Comparison of ENCODE assay signal across 10 mouse cellular contexts in genomic region chr1:170655280-170655917, GRCm38 (mm10). TPM values are rescaled to one million over a fixed set of nuclear protein-coding genes. Genes with fewer than 3 reads are reported as not detected.
DNase-seq lines count a peak whose midpoint lies in the region; ATAC-seq and TF ChIP-seq lines count a peak whose summit lies in the region.
"Had no signal": no experiment of that assay in that cellular context is flagged by ENCODE, and none has a peak within 500 bp of the region (broad histone marks: within the 10 kb centered on the region; RNA-seq: fewer than 3 reads in every experiment).

No protein-coding gene starts in this region.

- TF ChIP-seq POLR2A in myocyte (IDR thresholded peaks at IDR 0.05; ENCODE audit: insufficient read length, low read depth) = no peak

- H3K4me1 ChIP-seq in kidney, embryonic 16.5 days (ENCODE audit: insufficient read depth, low read length) = peaks cover 5% of the 10 kb centered on the region; the same call in 1 of the 2 replicates
- H3K4me1 ChIP-seq in embryonic facial prominence, embryonic 10.5 days = peaks cover 31% of the 10 kb centered on the region
- no peaks in the 10 kb centered on the region; the same call in 1 of the 2 replicates for H3K4me1 ChIP-seq in hindbrain, embryonic 11.5 days (replicated peaks; ENCODE audit: control insufficient read depth, insufficient read depth, low read length)

- H3K36me3 ChIP-seq in kidney, embryonic 16.5 days (ENCODE audit: insufficient read depth, low read length) = no peaks in the 10 kb centered on the region
- H3K36me3 ChIP-seq in embryonic facial prominence, embryonic 10.5 days (replicated peaks) = no peaks in the 10 kb centered on the region
- no peaks in the 10 kb centered on the region for H3K36me3 ChIP-seq in hindbrain, embryonic 11.5 days (ENCODE audit: control insufficient read depth, insufficient read depth, low read length)
- peaks cover 17% of the 10 kb centered on the region for H3K36me3 ChIP-seq in myocyte (ENCODE audit: control insufficient read depth, insufficient read depth)

- H3K4me2 ChIP-seq in kidney, embryonic 16.5 days (replicated peaks; ENCODE audit: low read depth, low read length) = no peak overlapping the region
- no peak overlapping the region for H3K4me2 ChIP-seq in hindbrain, embryonic 11.5 days (replicated peaks; ENCODE audit: low read depth, low read length)
- H3K4me2 ChIP-seq in myocyte (ENCODE audit: low read depth) = no peak overlapping the region

- peak; percentile 62 for ATAC-seq in kidney, embryonic 16.5 days (ENCODE audit: low FRiP score, low TSS enrichment)
- peak; percentile 69 for ATAC-seq in hindbrain, embryonic 11.5 days (ENCODE audit: low FRiP score)
- no peak for ATAC-seq in megakaryocyte-erythroid progenitor cell, adult 5-6 weeks (replicated peaks; ENCODE audit: low FRiP score, low TSS enrichment, poor library complexity, severe bottlenecking)

- H3K9me3 ChIP-seq in kidney, embryonic 16.5 days (ENCODE audit: low read length) = no peaks in the 10 kb centered on the region
- H3K9me3 ChIP-seq in embryonic facial prominence, embryonic 10.5 days = no peaks in the 10 kb centered on the region
- no peaks in the 10 kb centered on the region for H3K9me3 ChIP-seq in hindbrain, embryonic 11.5 days (ENCODE audit: control insufficient read depth, low read length)

- 57% methylated on average over 5 of the region's 5 CpGs for WGBS in kidney, embryonic 16.5 days
- WGBS in embryonic facial prominence, embryonic 10.5 days = 67% methylated on average over 5 of the region's 5 CpGs
- WGBS in hindbrain, embryonic 11.5 days = 69% methylated on average over 5 of the region's 5 CpGs

- no peaks in the 10 kb centered on the region for H3K79me2 ChIP-seq in myocyte (ENCODE audit: control insufficient read depth, insufficient read depth)

- H3K27ac ChIP-seq in kidney, embryonic 16.5 days (ENCODE audit: low read length) = no peak overlapping the region
- 0 out of 2 replicates have a peak overlapping the region, but pooled peaks have one; percentile 12 for H3K27ac ChIP-seq in embryonic facial prominence, embryonic 10.5 days (replicated peaks)
- H3K27ac ChIP-seq in hindbrain, embryonic 11.5 days (ENCODE audit: low read depth, low read length) = 0 out of 2 replicates have a peak overlapping the region, but pooled peaks have one; percentile 27

- no peak overlapping the region for H3ac ChIP-seq in myocyte (ENCODE audit: control insufficient read depth, insufficient read length)

- H3K27me3 ChIP-seq in kidney, embryonic 16.5 days (ENCODE audit: insufficient read depth, low read length) = no peaks in the 10 kb centered on the region
- no peaks in the 10 kb centered on the region for H3K27me3 ChIP-seq in embryonic facial prominence, embryonic 10.5 days (replicated peaks; ENCODE audit: low read depth, poor library complexity, severe bottlenecking)
- H3K27me3 ChIP-seq in hindbrain, embryonic 11.5 days (ENCODE audit: control insufficient read depth, insufficient read depth, low read length) = no peaks in the 10 kb centered on the region
- no peaks in the 10 kb centered on the region for H3K27me3 ChIP-seq in myocyte (ENCODE audit: control insufficient read depth, insufficient read depth, insufficient read length)

- H3K4me3 ChIP-seq in kidney, embryonic 16.5 days (ENCODE audit: low read length) = no peak overlapping the region
- no peak overlapping the region for H3K4me3 ChIP-seq in embryonic facial prominence, embryonic 10.5 days
- no peak overlapping the region for H3K4me3 ChIP-seq in hindbrain, embryonic 11.5 days (ENCODE audit: low read depth, low read length)
- no peak overlapping the region for H3K4me3 ChIP-seq in myocyte

- no peak for DNase-seq in kidney, adult 9 months
- peak; percentile 38 for DNase-seq in embryonic facial prominence, embryonic 10.5 days (ENCODE audit: low spot score)
- DNase-seq in hindbrain, embryonic 11.5 days (ENCODE audit: low spot score) = peak; percentile 47
- no peak for DNase-seq in layer of hippocampus, adult 18-20 months (ENCODE audit: low spot score in 2 of 2)
- no peak for DNase-seq in c-Kit-positive CD71-positive TER-119-positive erythroid progenitor cells, embryonic 14.5 days (ENCODE audit: low spot score)
- DNase-seq: cerebellum, adult 9-10 months had no signal

- H3K9ac ChIP-seq in kidney, embryonic 16.5 days (replicated peaks; ENCODE audit: low read length) = no peak overlapping the region
- H3K9ac ChIP-seq in hindbrain, embryonic 11.5 days (ENCODE audit: low read depth, low read length) = no peak overlapping the region

TF ChIP-seq in myocyte, 11 proteins besides CTCF, POLR2A, EP300 and RAD21:
- TF ChIP-seq CEBPB (IDR thresholded peaks at IDR 0.05; ENCODE audit: insufficient read depth, poor library complexity, severe bottlenecking) (no peak), USF1 (IDR thresholded peaks at IDR 0.05; ENCODE audit: low read depth) (no peak), MAX (IDR thresholded peaks at IDR 0.05; ENCODE audit: low read depth) (no peak), TCF12 (IDR thresholded peaks at IDR 0.05; ENCODE audit: insufficient read depth, poor library complexity, severe bottlenecking) (peak; percentile 98), SRF (IDR thresholded peaks at IDR 0.05; ENCODE audit: control insufficient read depth, insufficient read length, low read depth) (no peak), E2F4 (IDR thresholded peaks at IDR 0.05; ENCODE audit: insufficient read depth) (no peak), MYOD1 (IDR thresholded peaks at IDR 0.05; ENCODE audit: control insufficient read depth in 1 of 3, insufficient read length in 2 of 3, low read depth in 2 of 3) (peak; percentile 62 to 98 (median 96)), TCF3 (IDR thresholded peaks at IDR 0.05; ENCODE audit: insufficient read length, low read depth) (peak; percentile 99), POLR2AphosphoS2 (IDR thresholded peaks at IDR 0.05; ENCODE audit: insufficient read length, low read depth) (no peak), MYOG (IDR thresholded peaks at IDR 0.05; ENCODE audit: control insufficient read depth in 1 of 3, insufficient read depth in 1 of 3, insufficient read length in 2 of 3, low read depth in 2 of 3) (peak; percentile 85 to 99 (median 97)), REST (IDR thresholded peaks at IDR 0.05; ENCODE audit: insufficient read depth, insufficient read length) (no peak)

RNA-seq across cellular contexts. Expression of gene Olfml2b, which starts 11.1 kb away (rescaled TPM):
- 10.8 and 13.1 TPM in 2 replicates for polyA plus RNA-seq in kidney, embryonic 16.5 days (2015; fragmentation: Nextera tagmentation; extraction: Ambion mirVana)
- 5.5 and 6.0 TPM in 2 replicates for polyA plus RNA-seq in embryonic facial prominence, embryonic 10.5 days (2016; fragmentation: Nextera tagmentation; extraction: Ambion mirVana)
- polyA plus RNA-seq in hindbrain, embryonic 11.5 days (2014; fragmentation: Nextera tagmentation; extraction: Ambion mirVana) = 4.5 and 6.7 TPM in 2 replicates
- polyA plus RNA-seq in myocyte (2012; fragmentation: generic; extraction: Trizol) = 69.0 TPM
- total RNA-seq in megakaryocyte-erythroid progenitor cell, adult 5-6 weeks (2014; fragmentation: Nextera tagmentation) = not detected in 2 replicates
- total RNA-seq in megakaryocyte-erythroid progenitor cell, adult 5-6 weeks (2017) = 0.33 TPM in 1 of 2 replicates, not detected in the other
- 10 to 100 TPM; 38.6 to 43.0 TPM for total RNA-seq in layer of hippocampus, adult 18-20 months (2021)
- total RNA-seq: MEL had no signal

Comparison
In these comparisons a context has a peak if more than half of its experiments do, and no peak if none do; other contexts are left out.
1. DNase-seq: peak in embryonic facial prominence, embryonic 10.5 days (single experiment) and hindbrain, embryonic 11.5 days (single experiment); none in kidney, adult 9 months (single experiment), layer of hippocampus, adult 18-20 months (0 of 2) and c-Kit-positive CD71-positive TER-119-positive erythroid progenitor cells, embryonic 14.5 days (single experiment).